Mouse (Mus musculus) left cerebral cortex, postnatal 36 days (tissue): ENCODE results near the gene Vwa7. TPM values are rescaled to one million over a fixed set of nuclear protein-coding genes. Genes with fewer than 3 reads are reported as not detected.

Experiments
- DNase-seq, 2 experiments: peaks; one replicate each; pipeline ENCODE4 v3.0.0; 2021 to 2022; ENCODE audit warnings: low spot score in 2 of 2, mixed read lengths in 1 of 2
- intact Hi-C: fragments of 180-260 bp; cut with DNase I; formaldehyde crosslinking; loops from one replicate; pipeline ENCODE4 v1.15.1; 2025
- total RNA-seq, 2 experiments: library from RNA; stranded (reverse); gene quantifications; 2 replicates each; pipeline ENCODE4 v1.2.3; 2021

Vwa7 gene
- total RNA-seq, 2 experiments from 2014 or later: 0.48 to 0.57 TPM

GRCm38 (mm10) chr17:35052271-35052798, 36.0 kb downstream of the Vwa7 start:
- DNase-seq: no peak
- intact Hi-C loops: no loop called here

GRCm38 (mm10) chr17:35055691-35056495, 39.5 kb downstream of the Vwa7 start:
- intact Hi-C loops: no loop called here
- DNase-seq: no peak

- intact Hi-C loops: no loop called here
These were observed 40.7 kb downstream of the Vwa7 start for GRCm38 (mm10) chr17:35057090-35057489.

GRCm38 (mm10) chr17:35058316-35058715, 41.9 kb downstream of the Vwa7 start:
- intact Hi-C loops: loop anchor here (2.0 kb wide), 1 partner anchor 38 kb away; no protein-coding TSS in a partner anchor
- DNase-seq: no peak

More at GRCm38 (mm10) chr17:35057090-35057489, 40.7 kb downstream of the Vwa7 start:
- no peak for DNase-seq

GRCm38 (mm10) chr17:35058911-35059892, 42.8 kb downstream of the Vwa7 start, which contains the start of gene Ddah2:
Gene Ddah2, plus strand, starts transcription at chr17:35059035.
- intact Hi-C loops: loop anchor here (2.0 kb wide), 1 partner anchor 38 kb away; no protein-coding TSS in a partner anchor
- DNase-seq: peak; percentile 55 to 62

- DNase-seq: no peak
- intact Hi-C loops: no loop called here
These were observed 43.7 kb downstream of the Vwa7 start for GRCm38 (mm10) chr17:35060071-35060470.

- intact Hi-C loops: no loop called here
- no peak for DNase-seq
These were observed 44.4 kb downstream of the Vwa7 start for GRCm38 (mm10) chr17:35060737-35061297.

- intact Hi-C loops: no loop called here
- no peak for DNase-seq
These were observed 44.9 kb downstream of the Vwa7 start for GRCm38 (mm10) chr17:35061299-35061698.

GRCm38 (mm10) chr17:35063466-35063865, 47.1 kb downstream of the Vwa7 start:
- intact Hi-C loops: no loop called here
- no peak for DNase-seq

GRCm38 (mm10) chr17:35064378-35064877, 48.0 kb downstream of the Vwa7 start:
- DNase-seq: no peak
- intact Hi-C loops: no loop called here

GRCm38 (mm10) chr17:35064951-35065947, 48.9 kb downstream of the Vwa7 start, which contains the start of gene Ly6g6c:
Gene Ly6g6c, plus strand, starts transcription at chr17:35065388.
- no peak for DNase-seq
- intact Hi-C loops: no loop called here

GRCm38 (mm10) chr17:35066084-35066483, 49.7 kb downstream of the Vwa7 start, which contains the start of gene Mpig6b:
Gene Mpig6b, minus strand, starts transcription at chr17:35066184.
- intact Hi-C loops: no loop called here
- no peak for DNase-seq

GRCm38 (mm10) chr17:35068213-35068914, 52.0 kb downstream of the Vwa7 start:
- intact Hi-C loops: no loop called here
- DNase-seq: no peak

GRCm38 (mm10) chr17:35070556-35071229, 54.3 kb downstream of the Vwa7 start:
- DNase-seq: no peak
- intact Hi-C loops: no loop called here

GRCm38 (mm10) chr17:35071454-35071853, 55.1 kb downstream of the Vwa7 start:
- DNase-seq: no peak
- intact Hi-C loops: no loop called here

- DNase-seq: no peak
- intact Hi-C loops: no loop called here
These were observed 57.7 kb downstream of the Vwa7 start for GRCm38 (mm10) chr17:35074097-35074496.
